Mouse (Mus musculus): Measurements from ENCODE around the gene Rs1. TPM values are rescaled to one million over a fixed set of nuclear protein-coding genes. Genes with fewer than 3 reads are reported as not detected.

Gene Rs1
- polyA plus RNA-seq (2012; rRNA removed), result 0.22 TPM in 1 of 2 replicates, not detected in the other

DNA sequence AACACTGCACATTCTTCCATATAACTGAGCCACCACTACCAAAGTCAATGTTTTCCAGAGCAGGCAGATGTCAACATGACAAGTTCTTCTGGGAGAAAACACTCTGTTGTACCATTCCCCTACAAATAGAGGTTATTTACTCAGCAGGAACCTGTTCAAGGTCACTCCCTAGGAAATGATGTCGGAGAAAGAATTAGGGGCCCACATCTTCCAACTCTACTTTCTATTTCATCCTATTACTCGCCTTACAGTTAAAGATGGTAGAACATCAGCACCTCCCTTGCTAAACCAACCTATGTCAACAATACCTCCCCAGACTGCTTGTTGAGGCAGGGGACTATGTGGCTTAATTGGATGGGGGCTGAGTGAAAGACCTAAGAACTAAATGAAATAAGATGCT is at the start of gene Rs1:
TSS of gene Rs1 (plus strand) at position 301 of the 400 bp plus-strand sequence.

DNA sequence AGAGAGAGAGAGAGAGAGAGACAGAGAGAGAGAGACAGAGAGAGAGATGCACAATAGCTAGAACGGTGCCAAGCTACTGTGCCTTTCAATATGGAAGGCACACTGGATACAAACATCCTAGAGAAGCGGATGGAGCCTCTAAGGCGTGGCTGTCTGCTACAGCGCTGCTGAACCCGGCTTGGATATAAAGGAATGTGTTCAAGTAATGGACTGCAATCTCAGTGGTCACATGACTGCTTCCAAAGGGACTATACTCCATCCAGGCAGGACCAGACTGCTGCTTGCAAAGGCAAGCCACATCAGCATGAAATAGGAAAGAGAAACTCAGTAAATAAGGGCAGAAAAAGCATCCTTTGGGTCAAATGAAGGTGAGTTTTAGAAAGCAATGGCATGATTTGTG is 32.2 kb upstream of the Rs1 start, which contains the start of gene Ppef1:
TSS of gene Ppef1 (minus strand) at position 116 of the 400 bp plus-strand sequence.

Other genes with a start within 250 kb of the Rs1 start
- not detected in 2 replicates for gene Ppef1, start 32.2 kb upstream of the Rs1 start, polyA plus RNA-seq (2012; rRNA removed)
- 0.09 TPM in 1 of 2 replicates, not detected in the other for gene Gja6, start 139.0 kb downstream of the Rs1 start, polyA plus RNA-seq (2012; rRNA removed)
- 0.75 and 1.1 TPM in 2 replicates for gene Cdkl5, start 226.7 kb downstream of the Rs1 start, polyA plus RNA-seq (2012; rRNA removed)

Measured in ovary, adult 2 months (tissue).